Mouse (Mus musculus): ENCODE results near the gene Dtwd1. TPM values are rescaled to one million over a fixed set of nuclear protein-coding genes. Genes with fewer than 3 reads are reported as not detected.

Dtwd1 gene
- polyA plus RNA-seq (2016; fragmentation: Nextera tagmentation; extraction: Ambion mirVana) = 18.4 and 19.5 TPM in 2 replicates

- Histone ChIP-seq H3K9ac (peak within 1 kb of the TSS; percentile 78), H3K4me1 (replicated peaks) (peaks cover 3% of the 10 kb centered on the region; the same call in 1 of the 2 replicates), H3K4me2 (peak within 1 kb of the TSS; percentile 61), H3K27ac (ENCODE audit: poor library complexity, severe bottlenecking) (peak within 1 kb of the TSS; percentile 84), H3K36me3 (peaks cover 11% of the 10 kb centered on the region), H3K4me3 (peak within 1 kb of the TSS; percentile 63), H3K9me3 (replicated peaks) (no peaks in the 10 kb centered on the region), H3K27me3 (replicated peaks) (no peaks in the 10 kb centered on the region)
- ATAC-seq (ENCODE audit: insufficient number of reproducible peaks, low FRiP score) = peak; percentile 100
- under 1% methylated on average over 57 of the region's 57 CpGs for WGBS
These were observed at the start of gene Dtwd1, which contains the start of gene Fam227b for GRCm38 (mm10) chr2:126151855-126152571. Gene Dtwd1 (plus strand): TSS chr2:126152141. Gene Fam227b (minus strand): TSS chr2:126152004.

- Histone ChIP-seq H3K27ac (ENCODE audit: poor library complexity, severe bottlenecking) (no peak overlapping the region), H3K9ac (no peak overlapping the region), H3K9me3 (replicated peaks) (no peaks in the 10 kb centered on the region), H3K36me3 (no peaks in the 10 kb centered on the region), H3K27me3 (replicated peaks) (no peaks in the 10 kb centered on the region), H3K4me1 (replicated peaks) (no peaks in the 10 kb centered on the region), H3K4me2 (no peak overlapping the region), H3K4me3 (no peak overlapping the region)
- no peak for ATAC-seq (ENCODE audit: insufficient number of reproducible peaks, low FRiP score)
These were observed 4.2 kb upstream of the Dtwd1 start for GRCm38 (mm10) chr2:126147723-126148122.

- 76% methylated on average over 5 of the region's 5 CpGs for WGBS
- Histone ChIP-seq H3K27me3 (replicated peaks) (no peaks in the 10 kb centered on the region), H3K4me2 (no peak overlapping the region), H3K36me3 (peaks cover 25% of the 10 kb centered on the region), H3K27ac (ENCODE audit: poor library complexity, severe bottlenecking) (no peak overlapping the region), H3K4me3 (no peak overlapping the region), H3K9ac (no peak overlapping the region), H3K9me3 (replicated peaks) (no peaks in the 10 kb centered on the region), H3K4me1 (replicated peaks) (no peaks in the 10 kb centered on the region)
- ATAC-seq (ENCODE audit: insufficient number of reproducible peaks, low FRiP score) = peak; percentile 88
These were observed 13.5 kb downstream of the Dtwd1 start for GRCm38 (mm10) chr2:126165277-126166018.

- Histone ChIP-seq H3K27ac (ENCODE audit: poor library complexity, severe bottlenecking) (no peak overlapping the region), H3K9me3 (replicated peaks) (no peaks in the 10 kb centered on the region), H3K4me1 (replicated peaks) (no peaks in the 10 kb centered on the region)
These were observed 14.4 kb downstream of the Dtwd1 start for GRCm38 (mm10) chr2:126166335-126166734.

GRCm38 (mm10) chr2:126166848-126167617 lies 15.1 kb downstream of the Dtwd1 start:
- WGBS = 85% methylated on average over 8 of the region's 8 CpGs
- H3K27ac ChIP-seq (ENCODE audit: poor library complexity, severe bottlenecking) = no peak overlapping the region
- H3K9me3 ChIP-seq (replicated peaks) = no peaks in the 10 kb centered on the region
- no peaks in the 10 kb centered on the region for H3K27me3 ChIP-seq (replicated peaks)
- peaks cover 14% of the 10 kb centered on the region for H3K36me3 ChIP-seq
- H3K4me1 ChIP-seq (replicated peaks) = no peaks in the 10 kb centered on the region
- ATAC-seq (ENCODE audit: insufficient number of reproducible peaks, low FRiP score) = no peak
- no peak overlapping the region for H3K9ac ChIP-seq
- H3K4me2 ChIP-seq = no peak overlapping the region
- H3K4me3 ChIP-seq = no peak overlapping the region

More at GRCm38 (mm10) chr2:126166335-126166734, 14.4 kb downstream of the Dtwd1 start:
- ATAC-seq (ENCODE audit: insufficient number of reproducible peaks, low FRiP score) = no peak
- H3K36me3 ChIP-seq = peaks cover 21% of the 10 kb centered on the region
- H3K4me3 ChIP-seq = no peak overlapping the region
- H3K4me2 ChIP-seq = no peak overlapping the region
- no peak overlapping the region for H3K9ac ChIP-seq
- no peaks in the 10 kb centered on the region for H3K27me3 ChIP-seq (replicated peaks)

GRCm38 (mm10) chr2:126171427-126171826 lies 19.5 kb downstream of the Dtwd1 start:
- no peaks in the 10 kb centered on the region for H3K27me3 ChIP-seq (replicated peaks)
- no peaks in the 10 kb centered on the region for H3K36me3 ChIP-seq
- no peak overlapping the region for H3K4me3 ChIP-seq
- 0 out of 2 replicates have a peak, but pooled peaks cover 3% of the 10 kb centered on the region for H3K9me3 ChIP-seq (replicated peaks)
- no peak overlapping the region for H3K27ac ChIP-seq (ENCODE audit: poor library complexity, severe bottlenecking)
- WGBS = 90% methylated on average over 1 of the region's 1 CpGs
- H3K9ac ChIP-seq = no peak overlapping the region
- no peaks in the 10 kb centered on the region for H3K4me1 ChIP-seq (replicated peaks)
- no peak overlapping the region for H3K4me2 ChIP-seq
- ATAC-seq (ENCODE audit: insufficient number of reproducible peaks, low FRiP score) = no peak

- Histone ChIP-seq H3K4me1 (replicated peaks) (no peaks in the 10 kb centered on the region), H3K9ac (no peak overlapping the region), H3K4me3 (no peak overlapping the region), H3K4me2 (no peak overlapping the region), H3K36me3 (no peaks in the 10 kb centered on the region), H3K27ac (ENCODE audit: poor library complexity, severe bottlenecking) (no peak overlapping the region), H3K27me3 (replicated peaks) (no peaks in the 10 kb centered on the region), H3K9me3 (replicated peaks) (no peaks in the 10 kb centered on the region)
- ATAC-seq (ENCODE audit: insufficient number of reproducible peaks, low FRiP score) = no peak
- WGBS = 69% methylated on average over 4 of the region's 4 CpGs
These were observed 39.4 kb downstream of the Dtwd1 start for GRCm38 (mm10) chr2:126191306-126191705.

GRCm38 (mm10) chr2:126192129-126192528 lies 40.2 kb downstream of the Dtwd1 start:
- H3K4me3 ChIP-seq = no peak overlapping the region
- 69% methylated on average over 2 of the region's 2 CpGs for WGBS
- no peak overlapping the region for H3K4me2 ChIP-seq
- H3K27me3 ChIP-seq (replicated peaks) = no peaks in the 10 kb centered on the region
- H3K9ac ChIP-seq = no peak overlapping the region
- no peaks in the 10 kb centered on the region for H3K9me3 ChIP-seq (replicated peaks)
- ATAC-seq (ENCODE audit: insufficient number of reproducible peaks, low FRiP score) = no peak
- no peaks in the 10 kb centered on the region for H3K36me3 ChIP-seq
- no peaks in the 10 kb centered on the region for H3K4me1 ChIP-seq (replicated peaks)
- no peak overlapping the region for H3K27ac ChIP-seq (ENCODE audit: poor library complexity, severe bottlenecking)

- WGBS = 80% methylated on average over 12 of the region's 12 CpGs
- no peak overlapping the region for H3K9ac ChIP-seq
- H3K36me3 ChIP-seq = no peaks in the 10 kb centered on the region
- H3K27me3 ChIP-seq (replicated peaks) = no peaks in the 10 kb centered on the region
- H3K4me2 ChIP-seq = no peak overlapping the region
- ATAC-seq (ENCODE audit: insufficient number of reproducible peaks, low FRiP score) = no peak
- no peaks in the 10 kb centered on the region for H3K9me3 ChIP-seq (replicated peaks)
- no peak overlapping the region for H3K27ac ChIP-seq (ENCODE audit: poor library complexity, severe bottlenecking)
- H3K4me1 ChIP-seq (replicated peaks) = no peaks in the 10 kb centered on the region
- no peak overlapping the region for H3K4me3 ChIP-seq
These were observed 43.9 kb downstream of the Dtwd1 start for GRCm38 (mm10) chr2:126195631-126196356.

GRCm38 (mm10) chr2:126198971-126199370 lies 47.0 kb downstream of the Dtwd1 start:
- H3K9me3 ChIP-seq (replicated peaks) = no peaks in the 10 kb centered on the region
- H3K36me3 ChIP-seq = no peaks in the 10 kb centered on the region
- H3K27ac ChIP-seq (ENCODE audit: poor library complexity, severe bottlenecking) = no peak overlapping the region
- no peaks in the 10 kb centered on the region for H3K27me3 ChIP-seq (replicated peaks)
- ATAC-seq (ENCODE audit: insufficient number of reproducible peaks, low FRiP score) = no peak
- H3K4me1 ChIP-seq (replicated peaks) = no peaks in the 10 kb centered on the region
- no peak overlapping the region for H3K4me3 ChIP-seq
- H3K4me2 ChIP-seq = no peak overlapping the region
- no peak overlapping the region for H3K9ac ChIP-seq
- WGBS = 71% methylated on average over 3 of the region's 3 CpGs

Data from heart, embryonic 12.5 days (tissue).